Mouse (Mus musculus): ENCODE measurements around the gene Arhgap20. TPM values are rescaled to one million over a fixed set of nuclear protein-coding genes. Genes with fewer than 3 reads are reported as not detected.
A peak's percentile ranks its signal among the peaks of the same experiment; 100 is the strongest.

Gene Arhgap20
- not detected in 2 replicates for polyA plus RNA-seq (2012)

DNA sequence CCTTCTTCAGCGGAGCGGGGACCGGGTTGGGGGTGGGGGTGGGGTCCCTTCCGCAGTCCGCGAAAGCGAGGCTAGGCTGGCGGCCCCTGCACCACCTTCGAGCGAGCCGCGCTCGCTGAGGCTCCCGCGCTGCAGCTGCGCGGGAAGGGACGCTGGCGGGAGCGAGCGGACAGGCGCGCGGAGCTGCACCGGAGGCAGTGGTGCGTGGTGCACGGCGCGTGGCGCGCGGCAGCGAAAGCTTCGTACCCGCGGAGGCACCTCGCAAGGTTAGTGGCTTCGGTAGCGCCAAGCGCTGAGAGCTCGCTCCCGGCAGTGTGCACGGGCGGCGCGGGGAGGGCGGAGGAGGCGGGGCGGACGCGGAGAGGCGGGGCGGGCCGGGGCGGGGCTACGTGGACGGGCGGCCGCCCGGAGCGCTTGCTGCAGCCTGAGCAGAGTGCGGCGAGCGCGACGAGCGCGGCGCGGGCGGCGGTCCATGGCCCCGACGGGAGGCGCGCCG lies at the start of gene Arhgap20:
TSS of gene Arhgap20 (plus strand) at position 417 of the 496 bp plus-strand sequence.
- Histone ChIP-seq H3K4me1 (ENCODE audit: control insufficient read depth) (peaks cover 12% of the 10 kb centered on the region), H3K9me3 (ENCODE audit: control insufficient read depth, low read length) (no peaks in the 10 kb centered on the region; the same call in 1 of the 2 replicates), H3K4me3 (replicated peaks) (peak within 1 kb of the TSS; percentile 59), H3K27me3 (ENCODE audit: control insufficient read depth) (peaks cover 74% of the 10 kb centered on the region), H3K36me3 (ENCODE audit: control insufficient read depth) (no peaks in the 10 kb centered on the region)
- TF ChIP-seq GATA1 (IDR thresholded peaks at IDR 0.05; ENCODE audit: low read length) (no peak), TAL1 (IDR thresholded peaks at IDR 0.05; ENCODE audit: low read length) (no peak)

DNA sequence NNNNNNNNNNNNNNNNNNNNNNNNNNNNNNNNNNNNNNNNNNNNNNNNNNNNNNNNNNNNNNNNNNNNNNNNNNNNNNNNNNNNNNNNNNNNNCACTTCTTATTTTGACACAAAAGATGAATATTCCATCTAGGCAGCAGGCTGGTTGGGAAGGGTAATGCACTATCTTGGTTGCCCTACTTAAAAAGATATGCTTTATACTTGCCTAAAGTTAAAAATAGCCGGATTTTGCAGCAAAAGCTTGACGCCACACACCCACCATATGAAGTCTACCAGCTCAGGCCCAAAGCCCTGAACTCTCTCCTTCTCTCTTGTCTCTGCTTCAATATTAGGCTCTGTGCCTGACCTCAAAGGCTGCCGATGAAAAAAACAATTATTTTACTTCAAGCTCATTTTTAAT lies 46.3 kb upstream of the Arhgap20 start:
- no peak for TF ChIP-seq GATA1 (IDR thresholded peaks at IDR 0.05; ENCODE audit: low read length)
- no peak for TF ChIP-seq TAL1 (IDR thresholded peaks at IDR 0.05; ENCODE audit: low read length)
- no peaks in the 10 kb centered on the region for H3K9me3 ChIP-seq (ENCODE audit: control insufficient read depth, low read length)

GRCm38 (mm10) chr9:51727960-51728359 lies 37.2 kb upstream of the Arhgap20 start:
- TF ChIP-seq GATA1 (IDR thresholded peaks at IDR 0.05; ENCODE audit: low read length) (no peak), TAL1 (IDR thresholded peaks at IDR 0.05; ENCODE audit: low read length) (no peak)
- Histone ChIP-seq H3K4me3 (replicated peaks) (no peak overlapping the region), H3K36me3 (ENCODE audit: control insufficient read depth) (no peaks in the 10 kb centered on the region), H3K9me3 (ENCODE audit: control insufficient read depth, low read length) (no peaks in the 10 kb centered on the region), H3K4me1 (ENCODE audit: control insufficient read depth) (no peaks in the 10 kb centered on the region), H3K27me3 (ENCODE audit: control insufficient read depth) (no peaks in the 10 kb centered on the region)

More for the DNA sequence above, 46.3 kb upstream of the Arhgap20 start:
- Histone ChIP-seq H3K4me3 (replicated peaks) (no peak overlapping the region), H3K27me3 (ENCODE audit: control insufficient read depth) (no peaks in the 10 kb centered on the region), H3K4me1 (ENCODE audit: control insufficient read depth) (no peaks in the 10 kb centered on the region), H3K36me3 (ENCODE audit: control insufficient read depth) (no peaks in the 10 kb centered on the region)

GRCm38 (mm10) chr9:51735180-51736034 lies 29.7 kb upstream of the Arhgap20 start:
- Histone ChIP-seq H3K27me3 (ENCODE audit: control insufficient read depth) (no peaks in the 10 kb centered on the region), H3K9me3 (ENCODE audit: control insufficient read depth, low read length) (no peaks in the 10 kb centered on the region), H3K4me3 (replicated peaks) (no peak overlapping the region), H3K36me3 (ENCODE audit: control insufficient read depth) (no peaks in the 10 kb centered on the region), H3K4me1 (ENCODE audit: control insufficient read depth) (no peaks in the 10 kb centered on the region)
- TF ChIP-seq GATA1 (IDR thresholded peaks at IDR 0.05; ENCODE audit: low read length) (no peak), TAL1 (IDR thresholded peaks at IDR 0.05; ENCODE audit: low read length) (no peak)

DNA sequence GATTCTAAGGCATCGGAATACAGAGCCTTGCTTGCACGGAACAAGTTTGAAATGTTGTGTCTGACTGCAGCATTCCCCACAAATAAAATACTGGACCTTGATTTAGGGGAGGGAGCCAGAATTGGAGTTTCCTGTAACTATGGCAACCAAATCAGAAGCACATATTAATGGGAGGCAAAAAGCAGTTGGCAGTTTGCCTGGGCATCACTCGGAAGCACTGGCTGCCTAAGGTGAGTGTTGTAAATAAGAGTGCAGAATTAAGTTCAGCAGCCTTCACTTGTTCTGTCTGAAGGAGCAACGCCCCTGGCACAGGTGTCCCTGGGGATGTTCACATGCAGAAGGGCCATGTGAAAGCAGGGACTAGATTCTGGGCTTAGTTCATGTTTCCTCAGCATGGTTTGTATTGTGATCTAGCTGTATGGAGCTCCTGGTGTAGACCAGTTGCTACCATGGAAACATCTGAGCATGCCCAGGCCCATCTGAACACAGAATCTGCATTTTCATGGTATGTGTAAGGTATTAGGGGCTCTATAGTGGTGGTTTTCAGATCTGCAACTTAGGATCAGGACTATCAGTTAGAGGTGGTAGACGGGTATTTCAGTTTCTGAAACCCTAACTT lies 28.3 kb upstream of the Arhgap20 start:
- no peaks in the 10 kb centered on the region for H3K27me3 ChIP-seq (ENCODE audit: control insufficient read depth)
- no peaks in the 10 kb centered on the region for H3K36me3 ChIP-seq (ENCODE audit: control insufficient read depth)
- no peak overlapping the region for H3K4me3 ChIP-seq (replicated peaks)
- no peaks in the 10 kb centered on the region for H3K9me3 ChIP-seq (ENCODE audit: control insufficient read depth, low read length)
- no peaks in the 10 kb centered on the region for H3K4me1 ChIP-seq (ENCODE audit: control insufficient read depth)
- TF ChIP-seq GATA1 (IDR thresholded peaks at IDR 0.05; ENCODE audit: low read length), result no peak
- TF ChIP-seq TAL1 (IDR thresholded peaks at IDR 0.05; ENCODE audit: low read length), result no peak

- no peak overlapping the region for H3K4me3 ChIP-seq (replicated peaks)
- TF ChIP-seq GATA1 (IDR thresholded peaks at IDR 0.05; ENCODE audit: low read length) (no peak), TAL1 (IDR thresholded peaks at IDR 0.05; ENCODE audit: low read length) (no peak)
Measured at GRCm38 (mm10) chr9:51738349-51738748, 26.8 kb upstream of the Arhgap20 start.

GRCm38 (mm10) chr9:51739826-51740225 lies 25.3 kb upstream of the Arhgap20 start:
- TF ChIP-seq GATA1 (IDR thresholded peaks at IDR 0.05; ENCODE audit: low read length) (no peak), TAL1 (IDR thresholded peaks at IDR 0.05; ENCODE audit: low read length) (no peak)
- no peaks in the 10 kb centered on the region for H3K9me3 ChIP-seq (ENCODE audit: control insufficient read depth, low read length)
- no peaks in the 10 kb centered on the region for H3K27me3 ChIP-seq (ENCODE audit: control insufficient read depth)
- H3K36me3 ChIP-seq (ENCODE audit: control insufficient read depth), result no peaks in the 10 kb centered on the region
- no peak overlapping the region for H3K4me3 ChIP-seq (replicated peaks)
- no peaks in the 10 kb centered on the region for H3K4me1 ChIP-seq (ENCODE audit: control insufficient read depth)

More at GRCm38 (mm10) chr9:51738349-51738748, 26.8 kb upstream of the Arhgap20 start:
- no peaks in the 10 kb centered on the region for H3K36me3 ChIP-seq (ENCODE audit: control insufficient read depth)
- H3K4me1 ChIP-seq (ENCODE audit: control insufficient read depth), result no peaks in the 10 kb centered on the region
- H3K9me3 ChIP-seq (ENCODE audit: control insufficient read depth, low read length), result no peaks in the 10 kb centered on the region
- no peaks in the 10 kb centered on the region for H3K27me3 ChIP-seq (ENCODE audit: control insufficient read depth)

GRCm38 (mm10) chr9:51750144-51750543 lies 15.0 kb upstream of the Arhgap20 start:
- H3K27me3 ChIP-seq (ENCODE audit: control insufficient read depth), result no peaks in the 10 kb centered on the region
- no peak overlapping the region for H3K4me3 ChIP-seq (replicated peaks)
- TF ChIP-seq TAL1 (IDR thresholded peaks at IDR 0.05; ENCODE audit: low read length), result no peak
- TF ChIP-seq GATA1 (IDR thresholded peaks at IDR 0.05; ENCODE audit: low read length), result no peak
- H3K9me3 ChIP-seq (ENCODE audit: control insufficient read depth, low read length), result no peaks in the 10 kb centered on the region
- no peaks in the 10 kb centered on the region for H3K36me3 ChIP-seq (ENCODE audit: control insufficient read depth)
- no peaks in the 10 kb centered on the region for H3K4me1 ChIP-seq (ENCODE audit: control insufficient read depth)

DNA sequence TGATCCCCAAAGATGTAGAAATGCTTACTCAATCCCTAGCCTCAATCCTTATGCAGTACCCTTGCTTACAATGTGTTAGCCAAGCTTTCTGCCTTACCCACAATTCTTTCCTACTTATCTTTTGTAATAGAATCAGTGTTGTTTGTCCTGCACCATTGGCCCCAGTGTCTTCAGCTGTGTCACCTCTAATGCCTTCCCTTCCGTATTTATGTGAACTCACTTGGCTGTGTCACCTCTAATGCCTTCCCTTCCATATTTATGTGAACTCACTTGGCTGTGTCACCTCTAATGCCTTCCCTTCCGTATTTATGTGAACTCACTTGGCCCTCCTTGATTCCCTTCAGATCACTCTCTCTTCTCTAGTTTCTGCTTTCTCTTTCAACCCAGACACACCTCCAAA lies 4.1 kb upstream of the Arhgap20 start:
- H3K4me3 ChIP-seq (replicated peaks), result no peak overlapping the region
- no peaks in the 10 kb centered on the region for H3K36me3 ChIP-seq (ENCODE audit: control insufficient read depth)
- peaks cover 12% of the 10 kb centered on the region for H3K4me1 ChIP-seq (ENCODE audit: control insufficient read depth)
- no peaks in the 10 kb centered on the region; the same call in 1 of the 2 replicates for H3K9me3 ChIP-seq (ENCODE audit: control insufficient read depth, low read length)
- TF ChIP-seq GATA1 (IDR thresholded peaks at IDR 0.05; ENCODE audit: low read length), result no peak
- H3K27me3 ChIP-seq (ENCODE audit: control insufficient read depth), result peaks cover 50% of the 10 kb centered on the region

Data from erythroblast, embryonic 14.5 days (primary cell).